Mouse (Mus musculus): ENCODE results near the gene Ptms. TPM values are rescaled to one million over a fixed set of nuclear protein-coding genes. Genes with fewer than 3 reads are reported as not detected.

Gene Ptms
- 340 and 360 TPM in 2 replicates for polyA plus RNA-seq (2015; fragmentation: Nextera tagmentation; extraction: Ambion mirVana)

GRCm38 (mm10) chr6:124919695-124920317, at the start of gene Ptms:
Gene Ptms (minus strand): TSS chr6:124920103.

GRCm38 (mm10) chr6:124965088-124965719, 45.3 kb upstream of the Ptms start, which contains the start of gene Cops7a:
Gene Cops7a (minus strand): TSS chr6:124965538.

GRCm38 (mm10) chr6:124930754-124931524, 11.0 kb upstream of the Ptms start, which contains the start of gene Mlf2:
Gene Mlf2 (plus strand): TSS chr6:124931386.

GRCm38 (mm10) chr6:124911533-124912218, 8.2 kb downstream of the Ptms start, which contains the start of gene Lag3:
Gene Lag3 (minus strand): TSS chr6:124911705.

GRCm38 (mm10) chr6:124887986-124888385, 31.9 kb downstream of the Ptms start, which contains the start of gene Cd4:
Gene Cd4 (minus strand): TSS chr6:124888221.

Other genes starting within 250 kb of the Ptms start
- gene Emg1, start 207.9 kb downstream of the Ptms start, polyA plus RNA-seq (2015; fragmentation: Nextera tagmentation; extraction: Ambion mirVana): 86.6 and 92.7 TPM in 2 replicates
- gene Phb2, start 207.8 kb downstream of the Ptms start, polyA plus RNA-seq (2015; fragmentation: Nextera tagmentation; extraction: Ambion mirVana): 203 and 205 TPM in 2 replicates
- 9.8 and 19.0 TPM in 2 replicates for gene Ptpn6, start 181.4 kb downstream of the Ptms start, polyA plus RNA-seq (2015; fragmentation: Nextera tagmentation; extraction: Ambion mirVana)
- 349 and 354 TPM in 2 replicates for gene Grcc10, start 178.7 kb downstream of the Ptms start, polyA plus RNA-seq (2015; fragmentation: Nextera tagmentation; extraction: Ambion mirVana)
- gene Gm45234, start 164.1 kb downstream of the Ptms start, polyA plus RNA-seq (2015; fragmentation: Nextera tagmentation; extraction: Ambion mirVana): not detected in 2 replicates
- 8.4 and 9.3 TPM in 2 replicates for gene Atn1, start 163.6 kb downstream of the Ptms start, polyA plus RNA-seq (2015; fragmentation: Nextera tagmentation; extraction: Ambion mirVana)
- 5.9 and 6.2 TPM in 2 replicates for gene Eno2, start 150.4 kb downstream of the Ptms start, polyA plus RNA-seq (2015; fragmentation: Nextera tagmentation; extraction: Ambion mirVana)
- 0.23 TPM in 1 of 2 replicates, not detected in the other for gene Lrrc23, start 140.4 kb downstream of the Ptms start, polyA plus RNA-seq (2015; fragmentation: Nextera tagmentation; extraction: Ambion mirVana)
- gene Spsb2, start 111.4 kb downstream of the Ptms start, polyA plus RNA-seq (2015; fragmentation: Nextera tagmentation; extraction: Ambion mirVana): 11.7 and 16.0 TPM in 2 replicates
- 393 and 456 TPM in 2 replicates for gene Tpi1, start 105.8 kb downstream of the Ptms start, polyA plus RNA-seq (2015; fragmentation: Nextera tagmentation; extraction: Ambion mirVana)
- 71.7 and 72.1 TPM in 2 replicates for gene Usp5, start 90.6 kb downstream of the Ptms start, polyA plus RNA-seq (2015; fragmentation: Nextera tagmentation; extraction: Ambion mirVana)
- gene Cdca3, start 90.6 kb downstream of the Ptms start, polyA plus RNA-seq (2015; fragmentation: Nextera tagmentation; extraction: Ambion mirVana): 32.7 and 43.3 TPM in 2 replicates
- 0.20 TPM in 1 of 2 replicates, not detected in the other for gene Gnb3, start 79.8 kb downstream of the Ptms start, polyA plus RNA-seq (2015; fragmentation: Nextera tagmentation; extraction: Ambion mirVana)
- 16.1 and 16.6 TPM in 2 replicates for gene P3h3, start 62.4 kb downstream of the Ptms start, polyA plus RNA-seq (2015; fragmentation: Nextera tagmentation; extraction: Ambion mirVana)
- gene Gpr162, start 56.1 kb downstream of the Ptms start, polyA plus RNA-seq (2015; fragmentation: Nextera tagmentation; extraction: Ambion mirVana): 0.66 and 0.69 TPM in 2 replicates
- gene Cd4, start 31.9 kb downstream of the Ptms start, polyA plus RNA-seq (2015; fragmentation: Nextera tagmentation; extraction: Ambion mirVana): 0.10 and 0.42 TPM in 2 replicates
- gene Lag3, start 8.4 kb downstream of the Ptms start, polyA plus RNA-seq (2015; fragmentation: Nextera tagmentation; extraction: Ambion mirVana): 0.55 and 0.60 TPM in 2 replicates
- 285 and 313 TPM in 2 replicates for gene Mlf2, start 11.3 kb upstream of the Ptms start, polyA plus RNA-seq (2015; fragmentation: Nextera tagmentation; extraction: Ambion mirVana)
- 106 and 122 TPM in 2 replicates for gene Cops7a, start 45.4 kb upstream of the Ptms start, polyA plus RNA-seq (2015; fragmentation: Nextera tagmentation; extraction: Ambion mirVana)
- 7.8 and 10.2 TPM in 2 replicates for gene Pianp, start 76.6 kb upstream of the Ptms start, polyA plus RNA-seq (2015; fragmentation: Nextera tagmentation; extraction: Ambion mirVana)
- gene Zfp384, start 89.0 kb upstream of the Ptms start, polyA plus RNA-seq (2015; fragmentation: Nextera tagmentation; extraction: Ambion mirVana): 6.0 and 6.6 TPM in 2 replicates
- gene Ing4, start 119.7 kb upstream of the Ptms start, polyA plus RNA-seq (2015; fragmentation: Nextera tagmentation; extraction: Ambion mirVana): 59.9 and 71.5 TPM in 2 replicates
- gene Acrbp, start 129.6 kb upstream of the Ptms start, polyA plus RNA-seq (2015; fragmentation: Nextera tagmentation; extraction: Ambion mirVana): 2.3 and 3.2 TPM in 2 replicates
- 2.4 and 3.2 TPM in 2 replicates for gene Lpar5, start 147.8 kb upstream of the Ptms start, polyA plus RNA-seq (2015; fragmentation: Nextera tagmentation; extraction: Ambion mirVana)
- gene Chd4, start 175.9 kb upstream of the Ptms start, polyA plus RNA-seq (2015; fragmentation: Nextera tagmentation; extraction: Ambion mirVana): 31.8 and 32.9 TPM in 2 replicates
- 31.6 and 32.2 TPM in 2 replicates for gene Nop2, start 211.8 kb upstream of the Ptms start, polyA plus RNA-seq (2015; fragmentation: Nextera tagmentation; extraction: Ambion mirVana)
- gene Iffo1, start 225.1 kb upstream of the Ptms start, polyA plus RNA-seq (2015; fragmentation: Nextera tagmentation; extraction: Ambion mirVana): 6.4 and 7.9 TPM in 2 replicates
- gene Gapdh, start 246.4 kb upstream of the Ptms start, polyA plus RNA-seq (2015; fragmentation: Nextera tagmentation; extraction: Ambion mirVana): 1,713 and 1,923 TPM in 2 replicates